Mouse (Mus musculus) stomach, postnatal 0 days (tissue): Measurements from ENCODE around the gene Ptprcap.

Experiments used
- CTCF ChIP-seq: IDR thresholded peaks from 2 replicates; pipeline ENCODE4 v1.5.1; 2016; ENCODE audit warnings: antibody characterized with exemption, low read depth, mild to moderate bottlenecking, moderate library complexity
- EP300 ChIP-seq: optimal IDR thresholded peaks from 2 replicates; pipeline ENCODE3; 2016; ENCODE audit warnings: antibody characterized with exemption

DNA sequence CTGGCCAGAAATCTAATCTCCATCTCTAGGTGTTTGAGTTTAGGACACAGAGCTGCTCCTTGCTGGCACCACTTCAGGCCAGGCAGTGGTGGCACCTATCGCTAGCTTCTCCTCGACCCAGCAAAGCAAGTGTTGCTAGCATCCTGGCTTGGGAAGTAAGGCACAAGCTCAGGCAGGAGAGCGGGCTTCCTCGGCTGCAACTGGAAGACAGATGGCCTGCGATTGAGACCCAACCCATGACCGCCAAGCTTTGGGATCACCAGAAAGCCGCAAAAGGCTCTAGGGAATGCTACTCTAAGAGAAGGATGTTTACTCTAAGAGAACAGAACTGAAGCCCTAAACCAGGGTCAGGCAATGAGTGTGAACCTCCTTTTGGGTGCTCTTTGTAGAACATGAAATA, 23.9 kb upstream of the Ptprcap start:
- TF ChIP-seq CTCF = no peak
- TF ChIP-seq EP300 = no peak
